Mouse (Mus musculus) limb, embryonic 14.5 days (tissue): Measurements from ENCODE around the gene Nsmce3. TPM values are rescaled to one million over a fixed set of nuclear protein-coding genes. Genes with fewer than 3 reads are reported as not detected.
A peak's percentile ranks its signal among the peaks of the same experiment; 100 is the strongest.

Experiments used
- ATAC-seq: fragments of 200-750 bp; cut with Nextera tagmentation; 2 replicates; pipeline ENCODE4 v1.8.0; 2017; ENCODE audit warnings: low read depth, moderate number of reproducible peaks, moderate TSS enrichment; ENCODE audit not compliant: low FRiP score
- DNase-seq: peaks from one replicate; pipeline ENCODE4 v3.0.0-alpha.2; 2015; ENCODE audit warnings: low spot score
- H3K27ac ChIP-seq: fragments of 300-500 bp; sonication (generic); replicated peaks from 2 replicates; pipeline ENCODE4 v1.5.1; 2014; ENCODE audit warnings: low read depth, mild to moderate bottlenecking, low read length, moderate library complexity, mixed read lengths
- H3K27me3 ChIP-seq: fragments of 300-500 bp; sonication (generic); 2 replicates; pipeline ENCODE4 v1.6.1; 2014; ENCODE audit warnings: low read length, mixed read lengths; ENCODE audit not compliant: control insufficient read depth, insufficient read depth
- H3K36me3 ChIP-seq: fragments of 300-500 bp; sonication (generic); 2 replicates; pipeline ENCODE4 v1.6.1; 2014; ENCODE audit warnings: mild to moderate bottlenecking, low read length, moderate library complexity, mixed read lengths; ENCODE audit not compliant: control insufficient read depth, insufficient read depth
- H3K4me1 ChIP-seq: fragments of 300-500 bp; sonication (generic); 2 replicates; pipeline ENCODE4 v1.6.1; 2014; ENCODE audit warnings: antibody characterized with exemption, low read length, mixed read lengths; ENCODE audit not compliant: control insufficient read depth, insufficient read depth
- H3K4me2 ChIP-seq: fragments of 300-500 bp; sonication (generic); replicated peaks from 2 replicates; pipeline ENCODE4 v1.6.1; 2014; ENCODE audit warnings: low read depth, mild to moderate bottlenecking, low read length, moderate library complexity; ENCODE audit not compliant: severe bottlenecking
- H3K4me3 ChIP-seq: fragments of 300-500 bp; sonication (generic); replicated peaks from 2 replicates; pipeline ENCODE4 v1.5.1; 2014; ENCODE audit warnings: low read length
- H3K9ac ChIP-seq: fragments of 300-500 bp; sonication (generic); 2 replicates; pipeline ENCODE4 v1.6.1; 2014; ENCODE audit warnings: mild to moderate bottlenecking, low read depth, low read length, moderate library complexity; ENCODE audit not compliant: severe bottlenecking
- H3K9me3 ChIP-seq: fragments of 300-500 bp; sonication (generic); 2 replicates; pipeline ENCODE4 v1.6.1; 2016; ENCODE audit warnings: low read length; ENCODE audit not compliant: control insufficient read depth
- POLR2A ChIP-seq: fragments of 200-500 bp; IDR thresholded peaks from 2 replicates; pipeline ENCODE4 v1.8.0; 2012; ENCODE audit warnings: inconsistent platforms, mild to moderate bottlenecking, moderate library complexity, borderline replicate concordance; ENCODE audit not compliant: insufficient read depth, insufficient read length; ENCODE audit errors: extremely low read depth
- WGBS: fragments of 180-500 bp; shearing (Covaris S2); extraction: QIAGEN DNeasy Blood & Tissue Kit; methylation state at CpG from one replicate; pipeline ENCODE4 v1.1.7; 2014; 5-methylcytosine and 5-hydroxymethylcytosine counted together
- polyA plus RNA-seq, 2 experiments: library from polyadenylated mRNA; depleted of rRNA in 1 of 2; stranded (reverse) in 1 of 2; unstranded in 1 of 2; fragments of >200 nt; fragmentation: Nextera tagmentation in 1 of 2; extraction: Ambion mirVana in 1 of 2; gene quantifications; 2 replicates each; pipeline versions ENCODE4 v1.2.1 to v1.2.3; 2012 to 2014

Nsmce3 gene
- polyA plus RNA-seq, 2 experiments = 7.1 to 11.3 TPM

DNA sequence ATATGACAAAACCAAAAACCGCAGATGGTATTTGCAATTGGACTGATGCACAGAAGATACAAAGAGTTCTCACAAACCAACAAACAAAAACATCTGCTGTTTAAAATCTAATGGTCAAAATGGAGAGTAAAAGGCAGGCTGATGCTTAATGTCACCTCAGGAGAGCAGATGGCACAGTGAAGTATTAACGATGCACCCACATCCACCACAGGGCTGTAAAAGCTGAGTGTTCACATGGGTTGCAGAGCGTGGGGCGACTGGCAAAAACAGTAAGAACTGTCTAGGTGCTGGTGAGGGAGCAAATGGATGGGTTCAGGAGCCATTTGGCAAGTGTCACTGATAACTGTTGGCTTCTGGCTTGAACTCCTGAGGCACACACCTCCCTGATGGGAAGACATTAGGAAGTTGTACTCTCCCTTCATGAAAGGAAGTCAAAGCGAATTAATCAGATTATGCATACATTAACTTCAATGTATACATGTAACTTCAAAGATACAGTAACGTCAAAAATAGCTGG lies 3.2 kb downstream of the Nsmce3 start:
- DNase-seq (no peak), ATAC-seq (no peak)
- Histone ChIP-seq H3K27me3 (no peaks in the 10 kb centered on the region), H3K4me2 (no peak overlapping the region), H3K4me1 (peaks cover 7% of the 10 kb centered on the region), H3K4me3 (no peak overlapping the region), H3K9me3 (no peaks in the 10 kb centered on the region), H3K27ac (no peak overlapping the region), H3K9ac (no peak overlapping the region), H3K36me3 (no peaks in the 10 kb centered on the region)
- WGBS = 77% methylated on average over 6 of the region's 6 CpGs
- TF ChIP-seq POLR2A = no peak

DNA sequence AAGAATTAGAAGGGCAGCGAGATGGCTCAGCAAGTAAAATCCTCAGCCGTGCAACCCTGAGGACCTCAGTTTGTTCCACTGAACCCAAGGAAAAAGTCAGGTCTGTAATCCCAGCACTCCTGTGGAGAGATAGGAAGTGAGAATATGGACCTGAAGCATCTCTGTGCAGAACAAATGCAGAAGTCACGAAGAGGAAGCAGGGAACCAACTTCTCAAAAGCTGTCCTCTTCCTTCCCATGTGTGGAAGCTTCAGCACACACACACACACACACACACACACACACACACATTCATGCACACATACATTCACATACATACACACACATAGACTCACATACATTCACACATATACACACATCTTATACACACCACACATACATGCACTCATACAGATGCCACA lies 9.3 kb downstream of the Nsmce3 start:
- no peak overlapping the region for H3K4me2 ChIP-seq
- no peaks in the 10 kb centered on the region for H3K36me3 ChIP-seq
- H3K27me3 ChIP-seq = no peaks in the 10 kb centered on the region
- TF ChIP-seq POLR2A = no peak
- DNase-seq (no peak), ATAC-seq (no peak)
- no peak overlapping the region for H3K4me3 ChIP-seq
- no peaks in the 10 kb centered on the region for H3K9me3 ChIP-seq
- H3K27ac ChIP-seq = no peak overlapping the region
- no peaks in the 10 kb centered on the region for H3K4me1 ChIP-seq
- H3K9ac ChIP-seq = no peak overlapping the region
- WGBS = 73% methylated on average over 3 of the region's 3 CpGs

DNA sequence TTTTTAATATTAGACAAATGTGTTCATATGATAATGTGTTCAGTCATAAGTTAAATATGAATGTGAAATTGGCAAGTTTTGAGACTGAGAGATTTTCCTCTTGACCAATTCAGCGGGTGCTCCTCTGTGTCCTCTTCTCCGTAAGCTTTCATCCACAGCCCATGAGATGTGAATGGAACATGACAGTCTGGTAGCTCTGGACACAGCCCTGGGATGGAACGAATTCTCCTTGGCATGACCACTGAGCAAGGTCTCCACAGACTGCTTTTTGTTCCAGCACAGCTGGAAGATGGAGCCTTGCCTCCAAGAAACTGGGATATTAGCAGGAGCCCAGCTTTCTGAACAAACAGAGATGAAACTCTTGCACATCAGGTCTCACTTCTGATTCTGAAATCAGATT lies 9.8 kb downstream of the Nsmce3 start:
- H3K9me3 ChIP-seq = no peaks in the 10 kb centered on the region

DNA sequence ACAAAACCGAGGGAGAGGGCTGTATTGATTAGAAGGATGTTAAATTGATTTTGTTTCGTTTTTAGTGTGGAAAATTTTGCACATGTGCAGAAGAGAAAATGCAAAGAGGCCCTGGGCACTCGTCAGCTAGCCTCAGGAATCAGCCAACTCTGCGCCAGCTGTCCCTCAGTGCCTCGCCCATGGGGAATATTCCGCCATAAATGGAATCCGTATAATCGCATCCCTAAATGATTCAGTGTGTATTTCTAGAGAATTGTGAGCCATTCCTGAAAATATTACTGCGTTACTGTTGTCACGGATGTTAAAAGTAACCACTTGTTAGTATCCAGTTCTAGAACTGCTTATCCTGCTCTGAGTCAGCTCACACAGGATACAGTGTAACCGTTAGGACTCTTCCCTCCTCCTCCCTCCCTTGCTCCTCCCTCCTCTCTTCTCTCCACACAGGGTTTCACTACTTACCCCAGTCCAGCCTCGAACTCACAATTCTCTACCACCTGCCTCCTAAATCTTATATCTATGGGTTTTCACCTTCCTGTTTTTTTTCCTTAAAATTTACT lies 16.2 kb downstream of the Nsmce3 start:
- 0 out of 2 replicates have a peak overlapping the region, but pooled peaks have one; percentile 3 for H3K27ac ChIP-seq
- no peak overlapping the region for H3K9ac ChIP-seq
- no peaks in the 10 kb centered on the region for H3K27me3 ChIP-seq
- no peaks in the 10 kb centered on the region for H3K36me3 ChIP-seq
- peak overlapping the region; percentile 42 for H3K4me2 ChIP-seq
- no peak for TF ChIP-seq POLR2A
- H3K4me1 ChIP-seq = peaks cover 6% of the 10 kb centered on the region; the same call in 1 of the 2 replicates
- WGBS = 39% methylated on average over 12 of the region's 12 CpGs
- ATAC-seq (0 out of 2 replicates have a peak, but pooled peaks have one; percentile 46), DNase-seq (no peak)
- H3K9me3 ChIP-seq = no peaks in the 10 kb centered on the region
- H3K4me3 ChIP-seq = peak overlapping the region; percentile 22

More for the DNA sequence above, 9.8 kb downstream of the Nsmce3 start:
- WGBS = 88% methylated on average over 3 of the region's 3 CpGs
- Histone ChIP-seq H3K4me3 (no peak overlapping the region), H3K27me3 (no peaks in the 10 kb centered on the region), H3K27ac (no peak overlapping the region), H3K9ac (no peak overlapping the region), H3K4me1 (no peaks in the 10 kb centered on the region), H3K4me2 (no peak overlapping the region), H3K36me3 (no peaks in the 10 kb centered on the region)
- TF ChIP-seq POLR2A = no peak
- no peak for ATAC-seq
- DNase-seq = no peak

GRCm38 (mm10) chr7:64855976-64856375 lies 16.8 kb downstream of the Nsmce3 start:
- Histone ChIP-seq H3K36me3 (no peaks in the 10 kb centered on the region), H3K9me3 (no peaks in the 10 kb centered on the region), H3K4me3 (peak overlapping the region; percentile 22), H3K4me2 (peak overlapping the region; percentile 42), H3K4me1 (peaks cover 6% of the 10 kb centered on the region; the same call in 1 of the 2 replicates), H3K9ac (peak overlapping the region; percentile 31; the same call in 1 of the 2 replicates), H3K27me3 (no peaks in the 10 kb centered on the region), H3K27ac (no peak overlapping the region)
- no peak for TF ChIP-seq POLR2A
- peak; percentile 35; the same call in 1 of the 2 replicates for ATAC-seq
- no peak for DNase-seq
- 26% methylated on average over 15 of the region's 15 CpGs for WGBS
